Mouse (Mus musculus): Measurements from ENCODE around the gene Kifc3.

- TF ChIP-seq CTCF (IDR thresholded peaks at IDR 0.05; ENCODE audit: low read depth) (no peak), EP300 (IDR thresholded peaks at IDR 0.05; ENCODE audit: low read depth) (no peak)
Measured at GRCm38 (mm10) chr8:95146846-95147245, 55.8 kb downstream of the Kifc3 start.

Measured in heart, postnatal 0 days (tissue).